Mouse (Mus musculus): ENCODE data around the gene Emid1.

Gene Emid1

DNA sequence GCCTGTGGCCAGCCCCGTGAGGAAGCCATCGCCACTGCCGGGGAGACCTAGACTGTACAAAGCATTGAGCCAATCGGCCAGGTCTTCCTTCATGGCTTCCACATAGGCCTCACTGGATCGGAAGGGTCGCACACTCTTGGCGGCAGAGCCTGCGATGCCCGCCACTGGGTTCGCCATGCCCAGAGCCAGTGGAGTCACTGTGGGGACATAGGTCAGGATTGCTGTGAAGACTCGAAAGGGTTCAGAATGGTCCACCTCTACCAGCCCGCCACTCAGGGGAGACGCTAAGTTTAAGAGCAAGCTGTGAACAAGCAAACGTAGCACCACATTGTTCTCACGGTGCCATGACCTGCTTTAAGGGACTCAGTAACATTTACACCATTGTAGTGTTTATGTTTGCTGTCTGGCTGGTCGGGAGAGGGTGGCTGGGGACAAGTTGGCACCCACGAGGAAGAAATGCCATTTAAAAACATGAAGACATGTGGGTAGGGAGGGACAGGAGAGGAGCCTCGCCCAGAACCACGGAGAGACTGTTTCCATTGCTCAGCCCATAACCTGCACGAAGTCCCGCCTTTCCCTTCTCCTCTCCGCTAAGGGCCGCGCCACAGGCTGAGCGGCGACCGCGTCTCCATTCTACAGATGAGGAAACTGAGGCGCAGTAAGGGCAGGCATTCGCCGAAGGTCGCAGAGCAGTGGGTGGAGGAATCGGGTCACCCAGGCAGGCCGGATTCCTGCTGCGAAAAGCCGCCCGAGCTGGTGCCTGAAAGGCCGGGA lies 87.6 kb downstream of the Emid1 start:
- in situ Hi-C loops (cut with MboI; ENCODE audit: low sequenced_read_pairs), result no loop called here

DNA sequence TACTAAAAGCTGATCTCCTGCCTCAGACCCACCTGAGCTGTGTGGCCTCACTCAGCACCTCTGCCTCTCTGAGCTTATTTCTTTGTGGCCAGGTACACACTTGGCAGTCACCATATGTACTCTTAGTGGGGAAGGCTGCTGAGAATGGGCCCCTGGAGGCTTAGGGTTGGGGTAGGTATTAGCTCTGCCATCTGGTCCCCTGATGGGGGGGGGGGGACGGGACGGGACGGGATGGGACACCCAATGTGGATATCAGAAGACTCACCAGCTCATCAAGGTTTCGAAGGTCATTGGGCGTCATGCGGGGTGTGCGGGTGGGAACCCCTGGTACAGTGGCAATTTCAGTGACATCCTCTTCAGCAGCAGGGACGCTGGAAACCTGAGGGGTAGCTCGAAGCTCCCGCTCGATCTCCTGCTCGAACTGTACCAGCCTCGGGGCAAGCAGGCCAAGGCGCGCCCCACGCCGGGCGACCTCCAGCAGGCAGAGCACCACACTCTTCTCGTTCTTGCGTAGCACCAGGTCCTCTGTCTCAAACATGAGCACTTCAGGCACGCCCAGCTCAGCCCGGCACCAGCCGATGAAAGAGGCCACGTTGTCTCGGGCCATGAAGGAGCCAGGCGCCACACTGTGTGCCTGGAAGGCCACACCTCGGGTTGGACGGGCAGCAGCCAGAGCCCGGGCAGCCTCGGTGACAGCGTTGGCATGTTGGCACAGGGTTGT lies 88.3 kb downstream of the Emid1 start:
- in situ Hi-C loops (cut with MboI; ENCODE audit: low sequenced_read_pairs), result no loop called here

DNA sequence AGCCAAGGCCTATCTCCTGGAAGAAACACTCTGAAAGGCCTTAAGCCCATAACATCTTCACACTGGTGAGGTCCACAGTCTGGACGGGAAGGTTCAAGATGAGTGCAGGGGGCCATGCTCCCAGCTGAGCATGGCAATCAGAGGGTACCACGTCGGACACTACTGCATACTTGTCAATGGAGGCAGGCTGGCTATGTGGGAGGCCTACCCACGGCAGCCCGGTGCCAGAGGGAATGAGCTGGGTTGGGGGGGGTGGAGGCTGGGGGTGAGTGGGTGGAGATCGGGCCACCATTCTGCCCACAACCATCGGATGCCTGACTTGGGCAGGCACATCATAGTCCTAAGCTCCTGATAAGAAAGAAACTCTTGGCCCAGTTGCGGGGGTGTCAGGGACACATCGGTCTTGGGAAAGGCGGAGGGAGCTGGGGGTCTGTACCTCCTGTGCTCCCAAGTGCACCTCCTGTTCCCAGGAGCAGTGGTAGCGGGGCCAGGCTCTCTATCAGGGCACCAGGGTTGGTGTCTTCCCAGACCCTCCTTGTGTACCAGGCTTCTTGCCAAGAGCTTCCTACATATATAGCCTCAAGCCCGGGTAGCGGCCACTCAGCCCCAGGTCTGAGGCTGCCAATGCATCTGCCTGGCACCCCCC lies 89.1 kb downstream of the Emid1 start:
- in situ Hi-C loops (cut with MboI; ENCODE audit: low sequenced_read_pairs), result no loop called here

- in situ Hi-C loops (cut with MboI; ENCODE audit: low sequenced_read_pairs), result no loop called here
These were observed 89.7 kb downstream of the Emid1 start for GRCm38 (mm10) chr11:5062326-5062725.

- in situ Hi-C loops (cut with MboI; ENCODE audit: low sequenced_read_pairs), result no loop called here
These were observed 90.5 kb downstream of the Emid1 start for GRCm38 (mm10) chr11:5061413-5062139.

DNA sequence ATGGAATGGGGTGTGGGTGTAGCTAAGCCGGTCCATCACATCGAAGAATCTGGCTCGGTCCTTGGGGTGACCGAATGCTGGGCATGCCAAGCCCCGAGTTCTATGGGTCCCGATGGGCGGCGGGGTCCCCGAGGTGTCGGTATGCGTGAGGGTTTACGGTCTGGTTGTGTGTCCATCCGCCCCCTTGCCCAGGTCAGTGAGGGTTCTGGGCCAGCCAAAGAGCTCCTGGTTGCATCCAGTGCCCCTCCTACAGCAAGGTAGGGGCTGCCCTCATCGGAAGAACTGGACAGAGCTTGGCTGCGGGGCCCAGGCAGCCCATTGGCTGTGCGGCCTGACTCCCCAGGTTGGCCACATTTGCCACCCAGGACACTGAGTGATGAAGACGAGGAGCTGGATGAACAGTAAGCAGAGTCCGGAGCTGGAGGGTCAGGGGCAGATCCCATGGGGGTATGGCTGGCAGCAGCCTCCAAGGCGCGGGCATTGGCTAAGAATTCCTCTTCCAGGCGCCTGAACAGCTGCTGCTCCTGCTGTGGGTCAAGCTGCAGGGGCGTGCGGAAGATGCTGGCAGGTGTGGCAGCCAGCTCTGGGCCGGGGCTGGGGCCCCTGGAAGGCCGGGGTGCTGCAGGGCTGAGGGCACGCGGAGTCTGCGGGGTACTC lies 91.2 kb downstream of the Emid1 start:
- in situ Hi-C loops (cut with MboI; ENCODE audit: low sequenced_read_pairs), result no loop called here

DNA sequence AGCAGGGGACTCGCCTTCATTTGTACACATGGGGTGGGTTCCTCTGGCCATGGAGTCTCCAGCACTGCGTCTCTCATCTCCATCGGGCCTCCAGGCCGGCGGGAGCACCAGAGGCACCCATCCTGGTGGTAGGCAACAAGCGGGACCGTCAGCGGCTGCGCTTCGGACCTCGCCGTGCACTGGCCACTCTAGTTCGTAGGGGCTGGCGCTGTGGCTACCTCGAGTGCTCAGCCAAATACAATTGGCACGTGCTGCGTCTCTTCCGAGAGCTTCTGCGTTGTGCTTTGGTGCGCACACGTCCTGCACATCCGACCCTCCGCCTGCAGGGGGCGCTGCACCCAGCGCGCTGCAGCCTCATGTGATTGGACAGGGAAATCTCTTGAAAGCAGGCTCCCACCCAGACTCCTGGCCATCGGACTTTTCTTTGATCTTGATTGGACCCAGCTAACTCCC lies 92.3 kb downstream of the Emid1 start:
- in situ Hi-C loops (cut with MboI; ENCODE audit: low sequenced_read_pairs), result no loop called here

GRCm38 (mm10) chr11:5059230-5059629 lies 92.8 kb downstream of the Emid1 start:
- in situ Hi-C loops (cut with MboI; ENCODE audit: low sequenced_read_pairs), result no loop called here

GRCm38 (mm10) chr11:5058783-5059182 lies 93.3 kb downstream of the Emid1 start:
- in situ Hi-C loops (cut with MboI; ENCODE audit: low sequenced_read_pairs), result no loop called here

- in situ Hi-C loops (cut with MboI; ENCODE audit: low sequenced_read_pairs), result no loop called here
These were observed 94.0 kb downstream of the Emid1 start, which contains the start of gene Rasl10a for GRCm38 (mm10) chr11:5057856-5058641. Gene Rasl10a (plus strand): TSS chr11:5058128.

GRCm38 (mm10) chr11:5057541-5057855 lies 94.6 kb downstream of the Emid1 start:
- in situ Hi-C loops (cut with MboI; ENCODE audit: low sequenced_read_pairs), result no loop called here

GRCm38 (mm10) chr11:5057064-5057463 lies 95.0 kb downstream of the Emid1 start:
- in situ Hi-C loops (cut with MboI; ENCODE audit: low sequenced_read_pairs), result no loop called here

Data from CH12F3 (cell line).